Mouse (Mus musculus): ENCODE data around the gene Fam131c. TPM values are rescaled to one million over a fixed set of nuclear protein-coding genes. Genes with fewer than 3 reads are reported as not detected.

Gene Fam131c
- total RNA-seq, 2 experiments from 2014 or later = 1.3 to 2.4 TPM

GRCm38 (mm10) chr4:141405314-141405622, 37.2 kb downstream of the Fam131c start:
- no peak for DNase-seq (ENCODE audit: low spot score in 2 of 2)

GRCm38 (mm10) chr4:141406516-141407299, 38.7 kb downstream of the Fam131c start:
- DNase-seq (ENCODE audit: low spot score in 2 of 2) = peak in 1 of 2 experiments; percentile 48

GRCm38 (mm10) chr4:141408577-141408976, 40.6 kb downstream of the Fam131c start:
- DNase-seq (ENCODE audit: low spot score in 2 of 2) = no peak

GRCm38 (mm10) chr4:141411430-141411992, 43.5 kb downstream of the Fam131c start:
- no peak for DNase-seq (ENCODE audit: low spot score in 2 of 2)

- DNase-seq (ENCODE audit: low spot score in 2 of 2) = no peak
Measured at GRCm38 (mm10) chr4:141415924-141416323, 47.9 kb downstream of the Fam131c start, which contains the start of gene Clcnkb. Gene Clcnkb, minus strand, starts transcription at chr4:141416014.

- no peak for DNase-seq (ENCODE audit: low spot score in 2 of 2)
Measured at GRCm38 (mm10) chr4:141419398-141420191, 51.6 kb downstream of the Fam131c start.

- no peak for DNase-seq (ENCODE audit: low spot score in 2 of 2)
Measured at GRCm38 (mm10) chr4:141420192-141420829, 52.3 kb downstream of the Fam131c start, which contains the start of gene Hspb7. Gene Hspb7, plus strand, starts transcription at chr4:141420779.

GRCm38 (mm10) chr4:141420886-141421285, 52.9 kb downstream of the Fam131c start:
- no peak for DNase-seq (ENCODE audit: low spot score in 2 of 2)

GRCm38 (mm10) chr4:141421423-141421822, 53.4 kb downstream of the Fam131c start:
- DNase-seq (ENCODE audit: low spot score in 2 of 2) = no peak

GRCm38 (mm10) chr4:141422841-141423240, 54.8 kb downstream of the Fam131c start:
- no peak for DNase-seq (ENCODE audit: low spot score in 2 of 2)

GRCm38 (mm10) chr4:141423288-141423687, 55.3 kb downstream of the Fam131c start:
- DNase-seq (ENCODE audit: low spot score in 2 of 2) = no peak

GRCm38 (mm10) chr4:141423691-141424431, 55.8 kb downstream of the Fam131c start:
- DNase-seq (ENCODE audit: low spot score in 2 of 2) = no peak

GRCm38 (mm10) chr4:141425484-141426479, 57.8 kb downstream of the Fam131c start:
- no peak for DNase-seq (ENCODE audit: low spot score in 2 of 2)

- no peak for DNase-seq (ENCODE audit: low spot score in 2 of 2)
Measured at GRCm38 (mm10) chr4:141426796-141427745, 59.1 kb downstream of the Fam131c start.

- no peak for DNase-seq (ENCODE audit: low spot score in 2 of 2)
Measured at GRCm38 (mm10) chr4:141427921-141428320, 59.9 kb downstream of the Fam131c start.

GRCm38 (mm10) chr4:141429381-141429780, 61.4 kb downstream of the Fam131c start:
- no peak for DNase-seq (ENCODE audit: low spot score in 2 of 2)

- no peak for DNase-seq (ENCODE audit: low spot score in 2 of 2)
Measured at GRCm38 (mm10) chr4:141429847-141430246, 61.8 kb downstream of the Fam131c start.

- DNase-seq (ENCODE audit: low spot score in 2 of 2) = peak; percentile 77 to 79
Measured at GRCm38 (mm10) chr4:141430997-141431396, 63.0 kb downstream of the Fam131c start.
